17 mouse cellular contexts compared by ENCODE assay signal in the genomic region with DNA sequence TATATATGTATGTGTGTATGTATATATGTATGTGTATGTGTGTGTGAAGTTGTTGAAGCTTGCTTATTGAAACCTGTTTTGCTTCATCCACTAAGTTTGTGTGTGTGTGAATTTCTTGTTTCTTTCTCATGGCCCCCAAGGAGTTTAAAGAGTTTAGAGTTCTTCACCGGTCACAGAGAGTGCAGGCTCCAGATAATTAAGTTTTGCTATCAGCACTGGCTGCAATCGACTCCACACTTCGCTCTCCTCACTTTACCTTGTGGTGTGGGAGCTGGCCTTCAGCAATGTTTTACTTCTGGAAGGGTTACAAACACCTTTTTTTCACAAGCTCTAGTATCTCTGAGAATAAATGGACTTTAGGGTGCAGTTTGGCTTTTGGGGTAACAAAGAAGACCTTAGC. TPM values are rescaled to one million over a fixed set of nuclear protein-coding genes. Genes with fewer than 3 reads are reported as not detected.
"Had no signal": no experiment of that assay in that cellular context is flagged by ENCODE, and none has a peak within 500 bp of the region (broad histone marks: within the 10 kb centered on the region; RNA-seq: fewer than 3 reads in every experiment).

No protein-coding gene starts in this region.

- H3K9me3 ChIP-seq: neural tube, embryonic 12.5 days; neural tube, embryonic 13.5 days; neural tube, embryonic 15.5 days; stomach, embryonic 15.5 days had no signal

- DNase-seq: retina, postnatal 1 day; right cerebral cortex, adult 18-20 months; right cerebral cortex, postnatal 14 days; right cerebral cortex, postnatal 25 days; right cerebral cortex, postnatal 4 days; spleen, adult 18-20 months; thymus, adult 18-20 months; thymus, adult 2 months; thymus, postnatal 14 days; thymus, postnatal 25 days; thymus, postnatal 36 days had no signal

- H3K4me1 ChIP-seq: neural tube, embryonic 12.5 days; neural tube, embryonic 13.5 days; neural tube, embryonic 15.5 days; stomach, embryonic 15.5 days had no signal

- H3K9ac ChIP-seq: neural tube, embryonic 12.5 days; neural tube, embryonic 13.5 days; neural tube, embryonic 15.5 days; stomach, embryonic 15.5 days had no signal

- H3K27ac ChIP-seq: neural tube, embryonic 12.5 days; neural tube, embryonic 13.5 days; neural tube, embryonic 15.5 days; stomach, embryonic 15.5 days; stomach, postnatal 0 days had no signal

- H3K27me3 ChIP-seq: neural tube, embryonic 12.5 days; neural tube, embryonic 13.5 days; neural tube, embryonic 15.5 days; stomach, embryonic 15.5 days had no signal

- H3K4me3 ChIP-seq: neural tube, embryonic 12.5 days; neural tube, embryonic 13.5 days; neural tube, embryonic 15.5 days; stomach, embryonic 15.5 days had no signal

RNA-seq across cellular contexts. Expression of gene P4ha3, which starts 45.9 kb away (rescaled TPM):
- total RNA-seq: neutrophil, adult 5-6 weeks had no signal
